Mouse (Mus musculus): ENCODE data around the gene Vwa5b2.

- TF ChIP-seq CTCF (IDR thresholded peaks at IDR 0.05; ENCODE audit: borderline replicate concordance, control insufficient read depth, extremely low read depth, insufficient read depth, low read length, poor library complexity) (no peak), POLR2A (IDR thresholded peaks at IDR 0.05; ENCODE audit: control insufficient read depth, extremely low read depth, insufficient read depth, low read length, poor library complexity) (no peak)
These were observed 15.4 kb downstream of the Vwa5b2 start for GRCm38 (mm10) chr16:20604705-20605104.

Data from thymus, adult 2 months (tissue).